Mouse (Mus musculus) heart, adult 18-20 months (tissue): ENCODE results near the gene Arfgef2. TPM values are rescaled to one million over a fixed set of nuclear protein-coding genes. Genes with fewer than 3 reads are reported as not detected.
A peak's percentile ranks its signal among the peaks of the same experiment; 100 is the strongest.

Experiments
- DNase-seq, 2 experiments: peaks; one replicate each; pipeline ENCODE4 v3.0.0; 2021 to 2022; ENCODE audit warnings: mixed read lengths in 1 of 2
- total RNA-seq, 2 experiments: library from RNA; stranded (reverse); gene quantifications; 2 replicates each; pipeline ENCODE4 v1.2.3; 2021

The Arfgef2 gene
- total RNA-seq, 2 experiments from 2014 or later = 48.5 to 49.4 TPM

DNA sequence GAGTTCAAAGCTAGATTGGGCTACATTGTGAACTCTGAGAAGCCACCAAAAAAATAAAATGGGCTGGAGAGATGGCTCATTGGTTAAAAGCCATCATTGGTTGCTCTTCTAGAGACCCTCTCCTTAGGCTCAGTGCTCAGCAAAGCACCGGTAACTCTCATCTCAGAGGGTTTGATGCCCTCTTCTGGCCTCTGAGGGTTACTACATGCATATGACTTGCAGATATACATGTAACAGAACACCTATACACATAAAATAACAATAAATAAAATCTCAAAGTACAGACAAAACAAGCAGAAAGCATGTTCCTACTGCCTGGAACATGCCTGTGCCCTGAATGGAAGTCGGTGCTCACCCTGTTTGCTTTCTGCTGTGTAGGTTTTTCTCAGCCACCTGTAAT is 51.7 kb downstream of the Arfgef2 start:
- no peak for DNase-seq

DNA sequence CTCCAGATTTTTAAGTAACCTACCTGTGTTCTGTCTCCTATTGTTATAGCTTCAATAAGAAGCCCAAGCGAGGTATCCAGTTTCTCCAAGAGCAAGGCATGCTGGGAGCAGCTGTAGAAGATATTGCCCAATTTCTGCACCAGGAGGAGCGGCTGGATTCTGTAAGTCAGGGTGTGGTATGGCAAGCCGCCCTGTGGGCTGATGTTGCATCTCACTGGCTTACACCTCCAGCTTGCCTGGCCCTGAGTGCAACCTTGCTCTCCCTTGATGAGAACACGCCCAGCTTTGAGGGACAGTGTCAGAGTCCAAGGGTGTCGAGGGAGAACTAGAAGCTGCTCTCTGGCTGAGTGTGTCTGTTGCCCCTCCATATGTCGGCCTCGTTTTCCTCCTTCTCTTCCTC is 53.8 kb downstream of the Arfgef2 start:
- DNase-seq = no peak

GRCm38 (mm10) chr2:166862505-166862904 is 57.1 kb downstream of the Arfgef2 start:
- no peak for DNase-seq

- no peak for DNase-seq
These were observed 60.1 kb downstream of the Arfgef2 start for GRCm38 (mm10) chr2:166865476-166865875.

DNA sequence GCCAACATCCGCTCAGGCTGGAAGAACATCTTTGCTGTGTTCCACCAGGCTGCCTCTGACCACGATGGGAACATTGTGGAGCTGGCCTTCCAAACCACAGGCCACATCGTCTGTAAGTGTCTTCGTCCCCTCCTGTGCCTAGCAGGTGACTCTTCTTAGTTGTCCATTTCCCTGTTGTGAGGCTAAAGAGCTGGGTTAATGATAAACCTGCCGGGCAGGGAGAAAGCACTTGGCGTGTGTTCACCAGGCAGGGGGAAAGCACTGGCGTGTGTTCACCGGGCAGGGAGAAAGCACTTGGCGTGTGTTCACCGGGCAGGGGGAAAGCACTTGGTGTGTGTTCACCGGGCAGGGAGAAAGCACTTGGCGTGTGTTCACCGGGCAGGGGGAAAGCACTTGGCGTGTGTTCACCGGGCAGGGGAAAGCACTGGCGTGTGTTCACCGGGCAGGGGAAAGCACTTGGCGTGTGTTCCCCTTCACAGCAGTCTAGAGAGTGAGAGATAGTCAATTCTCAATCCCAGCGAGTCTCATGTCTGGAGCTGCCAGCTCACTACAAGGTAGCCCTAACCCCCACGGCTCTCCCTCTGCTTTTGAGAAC is 65.0 kb downstream of the Arfgef2 start:
- DNase-seq = no peak

GRCm38 (mm10) chr2:166870899-166871298 is 65.5 kb downstream of the Arfgef2 start:
- no peak for DNase-seq

DNA sequence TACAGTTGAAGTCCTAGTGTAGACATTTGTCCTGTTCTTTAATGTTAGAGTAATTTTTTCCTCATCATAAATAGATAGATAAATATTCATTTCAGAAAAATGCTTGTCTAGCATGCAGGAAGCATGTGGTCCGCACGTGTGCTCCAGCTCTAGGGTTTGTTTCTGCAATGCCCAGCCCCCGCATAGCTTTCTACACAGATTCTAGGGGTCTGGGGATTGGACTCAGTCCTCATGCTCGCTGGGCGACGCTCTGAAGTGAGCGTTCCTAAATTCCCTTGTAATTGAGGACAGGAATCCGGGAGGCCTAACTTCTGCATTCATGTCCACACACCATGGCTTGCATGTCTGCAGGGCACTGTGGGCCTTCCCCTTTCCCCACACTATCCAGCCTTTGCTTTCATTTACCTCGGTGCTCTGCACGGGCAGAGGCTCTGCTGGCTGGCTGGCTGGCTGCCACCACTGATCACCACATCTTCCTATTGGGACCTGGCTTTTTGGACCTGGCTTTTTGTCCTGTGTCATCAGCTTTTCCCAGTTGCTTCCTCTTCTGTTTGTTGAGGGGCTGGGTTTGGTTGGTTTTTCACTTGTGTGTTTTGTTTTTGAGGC is 69.4 kb downstream of the Arfgef2 start:
- DNase-seq = peak in 1 of 2 experiments; percentile 29

GRCm38 (mm10) chr2:166875561-166875960 is 70.2 kb downstream of the Arfgef2 start:
- no peak for DNase-seq

- DNase-seq = no peak
These were observed 70.9 kb downstream of the Arfgef2 start for GRCm38 (mm10) chr2:166876331-166876730.

- DNase-seq = peak in 1 of 2 experiments; percentile 11
These were observed 79.7 kb downstream of the Arfgef2 start for GRCm38 (mm10) chr2:166885066-166885465.

- no peak for DNase-seq
These were observed 80.2 kb downstream of the Arfgef2 start for GRCm38 (mm10) chr2:166885619-166886018.

DNA sequence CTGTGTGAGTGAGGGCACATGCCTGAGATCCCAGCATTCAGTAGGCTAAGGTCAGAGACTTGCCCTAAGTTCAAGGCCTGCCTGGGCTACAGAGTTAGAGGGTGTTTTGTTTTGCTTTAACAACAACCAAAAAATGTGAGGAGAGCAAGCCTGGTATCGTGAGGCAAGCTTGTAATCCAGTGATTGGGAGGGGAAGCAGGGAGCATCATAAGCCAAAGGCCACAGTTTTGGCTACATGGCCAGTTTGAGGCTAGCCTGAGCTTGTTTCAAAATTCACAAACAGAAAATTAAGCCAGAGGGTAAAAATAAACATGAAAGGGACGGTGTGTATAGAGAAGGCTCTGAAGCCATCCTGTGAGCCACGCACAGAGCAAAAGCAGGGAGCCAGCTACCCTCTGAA is 80.8 kb downstream of the Arfgef2 start:
- no peak for DNase-seq

- DNase-seq = no peak
These were observed 82.4 kb downstream of the Arfgef2 start for GRCm38 (mm10) chr2:166887816-166888215.

GRCm38 (mm10) chr2:166891366-166891880 is 86.0 kb downstream of the Arfgef2 start:
- no peak for DNase-seq

DNA sequence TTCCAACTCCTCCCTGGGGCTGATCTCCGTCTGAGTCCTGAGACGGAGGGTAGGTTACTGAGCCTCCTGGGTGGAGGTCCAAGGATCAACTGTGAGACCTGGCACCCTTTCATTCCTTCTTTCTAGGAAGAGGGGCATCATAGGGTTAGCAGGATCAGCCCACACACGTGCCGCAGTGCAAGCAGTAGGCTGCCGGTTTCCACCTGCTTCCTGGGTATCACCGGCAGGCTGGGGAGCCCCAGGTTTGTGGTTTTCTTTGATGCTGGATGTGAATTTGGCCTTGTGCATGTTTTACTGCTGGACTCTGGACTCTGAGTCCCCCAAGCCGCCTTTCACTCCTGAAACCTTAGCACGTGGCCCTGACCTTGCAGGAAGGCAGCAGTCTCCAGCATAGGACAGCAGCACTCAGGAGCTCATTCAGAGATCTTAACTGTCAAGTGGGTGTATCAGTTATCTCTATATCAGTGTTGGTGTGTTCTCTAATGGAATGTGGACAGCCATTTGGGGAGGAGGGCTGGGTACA is 86.8 kb downstream of the Arfgef2 start:
- no peak for DNase-seq

- DNase-seq = no peak
These were observed 87.6 kb downstream of the Arfgef2 start for GRCm38 (mm10) chr2:166893036-166893435.

DNA sequence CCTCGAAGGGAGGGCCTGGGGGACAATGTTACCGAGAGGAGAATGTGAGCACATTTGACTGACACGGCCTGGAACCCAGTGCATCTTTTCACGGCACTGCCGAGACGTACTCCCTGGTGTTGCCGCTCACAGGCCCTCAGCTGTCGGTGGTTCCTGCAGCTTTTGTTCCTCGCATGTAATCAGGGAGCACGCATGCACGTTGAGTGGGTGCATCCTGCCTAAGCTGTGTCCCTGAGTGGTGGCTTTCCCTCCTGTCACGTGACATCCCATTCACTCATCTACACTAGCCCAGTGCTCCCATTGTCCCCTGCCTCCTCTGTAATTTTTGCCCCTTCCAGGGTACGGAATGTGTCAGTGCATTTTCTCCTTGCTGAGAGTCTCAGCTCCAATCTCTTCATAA is 91.0 kb downstream of the Arfgef2 start:
- DNase-seq = no peak

DNA sequence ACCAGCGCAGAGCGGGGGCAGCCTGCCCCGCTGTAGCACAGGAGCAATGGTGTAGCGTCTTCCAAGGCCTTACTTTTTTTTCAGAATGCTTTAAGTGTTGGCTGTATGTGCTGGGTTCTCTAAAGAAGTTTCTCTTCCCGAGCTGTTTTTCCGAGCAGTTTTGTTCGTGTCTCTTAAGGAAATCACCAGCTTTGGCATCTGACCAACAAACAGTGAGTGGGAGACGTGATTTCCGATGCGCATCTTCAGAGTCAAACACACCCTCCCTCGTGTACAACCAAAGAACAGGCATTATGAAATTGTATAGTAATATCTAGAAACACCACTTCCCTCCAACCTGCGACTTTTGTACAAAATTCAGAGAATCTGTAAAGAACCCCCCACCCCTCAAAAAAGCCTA is 91.6 kb downstream of the Arfgef2 start:
- DNase-seq = no peak

- DNase-seq = no peak
These were observed 93.8 kb downstream of the Arfgef2 start for GRCm38 (mm10) chr2:166899161-166899560.

DNA sequence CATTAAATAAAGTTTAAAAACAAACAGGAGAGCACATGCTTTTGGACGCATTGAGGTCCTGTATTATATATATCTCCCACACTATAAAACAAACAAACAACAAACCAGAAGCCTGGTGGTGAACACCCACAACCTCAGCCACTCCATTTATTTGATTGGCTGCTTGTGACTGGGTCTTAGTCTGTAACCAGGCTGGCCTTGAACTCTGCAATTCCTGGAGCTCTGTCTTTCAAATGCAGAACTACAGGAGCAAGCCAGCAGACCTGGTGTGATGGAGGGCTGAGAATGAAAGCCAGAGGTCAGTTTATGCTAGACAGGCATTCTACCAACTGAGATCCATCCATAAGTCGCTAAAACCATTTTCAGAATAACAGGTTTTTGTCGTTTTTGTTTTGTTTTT is 94.4 kb downstream of the Arfgef2 start:
- DNase-seq = no peak

DNA sequence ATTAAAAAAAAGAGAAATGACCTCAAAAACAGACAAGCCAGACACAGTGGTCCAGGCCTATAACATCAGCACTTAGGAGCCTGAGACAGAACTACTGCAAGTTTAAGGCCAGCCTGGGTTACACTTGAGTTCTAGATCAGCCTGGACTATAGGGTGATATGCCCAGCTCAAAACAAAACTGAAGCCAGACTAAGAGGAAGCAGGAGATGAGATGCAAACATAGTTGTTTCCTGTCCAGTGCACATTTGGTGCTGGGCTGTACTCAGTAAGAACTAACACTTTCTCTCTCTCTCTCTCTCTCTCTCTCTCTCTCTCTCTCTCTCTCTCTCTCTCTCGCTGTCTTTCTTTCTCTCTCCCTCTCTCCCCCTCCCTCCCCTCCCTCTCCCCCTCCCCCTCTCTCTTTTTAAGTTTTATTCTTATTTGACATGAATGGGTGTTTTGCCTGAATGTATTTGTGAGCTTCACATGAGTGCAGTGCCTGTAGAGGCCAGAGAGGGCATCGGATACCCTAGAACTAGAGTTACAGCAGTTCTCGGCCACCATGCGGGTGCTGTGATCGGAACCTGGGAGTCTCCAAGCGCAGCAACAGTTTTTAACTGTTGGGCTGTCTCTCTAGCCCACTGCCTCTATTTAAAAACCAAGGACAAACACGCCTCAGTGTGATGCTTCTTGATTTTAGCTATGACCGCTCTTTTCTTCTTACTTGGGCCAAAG is 95.6 kb downstream of the Arfgef2 start:
- no peak for DNase-seq

GRCm38 (mm10) chr2:166903719-166904282 is 98.4 kb downstream of the Arfgef2 start:
- no peak for DNase-seq
